Mouse (Mus musculus): ENCODE data around the gene Gkn3. TPM values are rescaled to one million over a fixed set of nuclear protein-coding genes. Genes with fewer than 3 reads are reported as not detected.
A peak's percentile ranks its signal among the peaks of the same experiment; 100 is the strongest.

Gkn3 gene
- polyA plus RNA-seq, 1 experiment from 2014 or later = not detected

DNA sequence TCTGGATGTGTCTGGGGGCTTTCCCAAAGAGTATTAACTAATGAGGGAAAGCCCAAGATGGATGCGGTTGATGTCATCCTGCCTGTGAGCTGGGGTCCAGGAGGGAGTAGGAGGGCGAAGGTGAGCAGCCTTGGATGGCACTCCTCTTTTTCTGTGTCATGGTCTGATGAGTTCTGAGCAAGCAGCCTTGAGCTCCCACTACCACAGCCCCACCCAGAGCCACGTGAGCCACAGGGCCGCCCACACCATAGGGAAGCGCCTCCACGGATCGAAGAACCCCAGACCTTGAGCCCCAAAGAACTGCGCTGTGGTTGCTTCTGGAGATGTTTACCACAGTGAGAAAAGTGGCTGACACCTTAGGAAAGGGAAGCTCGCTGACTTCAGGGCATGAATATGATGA lies 6.0 kb upstream of the Gkn3 start:
- no peak overlapping the region for H3K4me2 ChIP-seq
- no peak overlapping the region for H3K4me3 ChIP-seq
- peaks cover 7% of the 10 kb centered on the region for H3K4me1 ChIP-seq
- H3K27me3 ChIP-seq = no peaks in the 10 kb centered on the region
- H3K9me3 ChIP-seq (replicated peaks) = no peaks in the 10 kb centered on the region
- no peak overlapping the region for H3K27ac ChIP-seq
- no peaks in the 10 kb centered on the region for H3K36me3 ChIP-seq (ENCODE audit: poor library complexity, severe bottlenecking)
- 94% methylated on average over 9 of the region's 9 CpGs for WGBS
- H3K9ac ChIP-seq = no peak overlapping the region
- no peak for ATAC-seq

DNA sequence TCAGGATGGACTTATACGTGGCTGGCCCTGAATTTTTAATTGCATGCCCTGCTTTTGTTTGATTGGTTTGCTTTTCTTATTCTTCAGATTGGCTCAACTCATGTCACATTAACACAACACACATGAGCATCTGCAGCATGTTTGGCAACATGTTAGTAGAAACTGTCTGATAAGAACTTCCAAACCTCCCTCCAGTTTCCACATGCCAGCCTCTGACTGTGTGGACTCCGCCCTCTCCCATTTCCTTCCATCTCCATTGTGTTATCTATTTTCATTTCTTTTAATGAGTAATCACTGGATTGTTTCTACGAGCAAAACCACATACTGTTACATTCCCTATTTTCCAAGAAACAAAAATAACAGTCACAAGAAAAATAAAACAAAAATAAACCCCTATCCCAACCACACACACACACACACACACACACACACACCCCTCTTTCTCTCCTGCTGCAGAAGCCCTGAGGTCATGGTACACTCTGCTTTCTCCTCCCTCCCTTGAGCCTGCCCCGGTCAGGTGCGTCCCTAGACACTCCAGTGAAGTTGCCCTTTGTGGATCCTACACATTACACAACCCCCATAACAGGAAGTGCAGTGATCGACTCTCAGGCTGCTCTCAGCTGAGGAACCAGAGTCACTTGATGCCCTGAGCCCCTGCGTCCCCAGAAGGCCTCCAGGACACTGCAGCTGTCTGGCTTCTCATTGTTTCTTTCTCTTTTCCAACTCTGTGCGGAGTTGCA lies 4.9 kb upstream of the Gkn3 start:
- Histone ChIP-seq H3K27ac (no peak overlapping the region), H3K27me3 (no peaks in the 10 kb centered on the region), H3K36me3 (ENCODE audit: poor library complexity, severe bottlenecking) (no peaks in the 10 kb centered on the region), H3K4me3 (no peak overlapping the region), H3K9ac (no peak overlapping the region), H3K4me1 (peaks cover 7% of the 10 kb centered on the region), H3K4me2 (no peak overlapping the region), H3K9me3 (replicated peaks) (no peaks in the 10 kb centered on the region)
- ATAC-seq = no peak
- 70% methylated on average over 8 of the region's 8 CpGs for WGBS

DNA sequence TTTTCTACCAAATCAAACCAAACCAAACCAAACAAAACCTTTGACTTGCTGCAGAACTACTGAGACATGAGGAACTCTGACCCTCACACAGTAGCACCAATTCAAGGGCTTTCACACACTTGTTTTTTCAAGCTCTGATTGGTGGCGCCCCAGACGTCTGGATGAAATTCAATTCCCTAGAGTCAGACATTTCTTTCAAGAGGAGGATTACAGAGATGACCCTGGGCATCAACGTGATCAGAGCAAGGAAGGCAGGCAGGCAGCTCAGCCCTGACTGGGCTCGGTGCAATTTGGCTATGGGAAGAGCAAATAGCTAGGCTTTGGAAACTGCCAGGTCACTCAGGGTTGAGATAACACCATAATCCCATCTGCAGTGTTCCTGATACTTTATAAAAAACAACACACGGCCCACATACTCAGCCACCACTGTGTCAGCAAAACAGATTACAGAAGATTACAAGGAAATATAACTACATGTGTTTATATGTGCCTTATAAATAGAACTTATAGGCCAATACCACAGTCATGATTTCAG lies 787 bp upstream of the Gkn3 start:
- Histone ChIP-seq H3K9ac (no peak overlapping the region), H3K27me3 (peaks cover 11% of the 10 kb centered on the region; the same call in 1 of the 2 replicates), H3K27ac (no peak overlapping the region), H3K4me3 (no peak overlapping the region), H3K4me2 (no peak overlapping the region), H3K36me3 (ENCODE audit: poor library complexity, severe bottlenecking) (no peaks in the 10 kb centered on the region), H3K9me3 (replicated peaks) (no peaks in the 10 kb centered on the region), H3K4me1 (peaks cover 7% of the 10 kb centered on the region)
- ATAC-seq = no peak
- WGBS = 42% methylated on average over 5 of the region's 5 CpGs

DNA sequence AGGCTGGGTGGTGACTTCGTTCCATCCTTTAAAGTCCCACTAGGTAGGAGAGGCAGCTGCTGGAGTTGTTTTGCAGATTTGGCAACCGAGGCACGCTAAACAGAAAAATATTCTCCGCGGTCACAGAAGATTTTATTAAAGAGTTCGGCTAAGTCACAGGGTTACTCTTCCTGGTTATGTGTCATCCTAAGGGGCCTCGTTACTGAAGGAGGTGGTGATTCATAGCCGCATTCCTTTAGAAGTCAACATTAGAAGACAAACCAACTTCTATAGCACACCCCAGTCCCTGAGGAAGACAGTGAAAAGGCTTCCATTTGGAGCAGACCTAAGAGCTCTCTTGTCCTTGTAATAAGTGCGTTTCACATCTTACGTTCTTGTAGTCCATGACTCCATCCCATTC lies 2.1 kb downstream of the Gkn3 start:
- no peak overlapping the region for H3K4me3 ChIP-seq
- no peaks in the 10 kb centered on the region for H3K9me3 ChIP-seq (replicated peaks)
- H3K4me1 ChIP-seq = peaks cover 4% of the 10 kb centered on the region; the same call in 1 of the 2 replicates
- H3K27ac ChIP-seq = no peak overlapping the region
- H3K9ac ChIP-seq = no peak overlapping the region
- H3K27me3 ChIP-seq = peaks cover 20% of the 10 kb centered on the region
- no peak overlapping the region for H3K4me2 ChIP-seq
- ATAC-seq = no peak
- no peaks in the 10 kb centered on the region for H3K36me3 ChIP-seq (ENCODE audit: poor library complexity, severe bottlenecking)
- whole genome bisulfite sequencing = 81% methylated on average over 10 of the region's 10 CpGs

DNA sequence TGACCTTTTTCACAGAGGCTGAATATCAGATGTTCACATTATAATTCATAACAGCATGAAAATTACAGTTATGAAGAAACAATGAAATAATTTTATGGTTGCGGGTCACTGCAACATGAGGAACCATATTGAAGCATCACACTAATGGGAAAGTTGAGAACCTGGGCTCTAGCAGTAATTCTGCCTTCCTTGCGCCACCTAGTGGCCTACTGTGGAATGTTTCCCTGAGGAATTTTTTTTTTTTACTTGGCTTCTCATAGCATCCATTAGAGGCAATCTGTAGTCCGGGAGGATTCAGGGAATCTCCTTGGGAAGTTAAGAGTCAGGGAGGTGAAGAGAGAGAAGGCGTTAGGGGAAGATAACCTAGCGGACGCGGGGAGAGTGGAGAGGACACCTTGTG lies 2.5 kb downstream of the Gkn3 start:
- Histone ChIP-seq H3K36me3 (ENCODE audit: poor library complexity, severe bottlenecking) (no peaks in the 10 kb centered on the region), H3K27ac (no peak overlapping the region), H3K27me3 (peaks cover 20% of the 10 kb centered on the region), H3K4me2 (no peak overlapping the region), H3K4me1 (peaks cover 4% of the 10 kb centered on the region; the same call in 1 of the 2 replicates), H3K9ac (no peak overlapping the region), H3K9me3 (replicated peaks) (no peaks in the 10 kb centered on the region), H3K4me3 (no peak overlapping the region)
- ATAC-seq = no peak
- WGBS = 10% methylated on average over 7 of the region's 7 CpGs

DNA sequence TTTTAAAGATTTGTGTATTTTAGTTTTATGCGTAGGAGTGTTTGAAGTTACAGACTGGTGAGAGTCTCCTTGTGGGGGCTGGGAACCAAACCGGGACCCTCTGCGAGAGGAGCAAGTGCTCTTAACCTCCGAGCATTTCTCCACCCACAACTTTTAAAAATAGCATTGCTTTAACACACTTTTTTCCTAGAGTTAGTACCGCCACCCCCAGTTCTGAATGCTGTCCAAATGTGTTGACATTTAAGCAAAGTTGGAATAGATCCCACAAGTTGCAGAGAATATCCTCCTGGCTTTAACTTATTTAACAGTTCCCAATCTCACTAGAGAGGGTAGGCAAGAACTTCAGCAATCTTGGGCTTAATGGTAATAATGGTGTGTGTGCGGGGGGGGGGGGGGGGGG lies 4.0 kb downstream of the Gkn3 start:
- Histone ChIP-seq H3K27ac (no peak overlapping the region), H3K9me3 (replicated peaks) (no peaks in the 10 kb centered on the region), H3K27me3 (peaks cover 20% of the 10 kb centered on the region), H3K36me3 (ENCODE audit: poor library complexity, severe bottlenecking) (no peaks in the 10 kb centered on the region), H3K4me3 (no peak overlapping the region), H3K9ac (no peak overlapping the region), H3K4me1 (peaks cover 4% of the 10 kb centered on the region; the same call in 1 of the 2 replicates), H3K4me2 (peak overlapping the region; percentile 59; the same call in 1 of the 2 replicates)
- no peak for ATAC-seq
- WGBS = 53% methylated on average over 6 of the region's 6 CpGs

DNA sequence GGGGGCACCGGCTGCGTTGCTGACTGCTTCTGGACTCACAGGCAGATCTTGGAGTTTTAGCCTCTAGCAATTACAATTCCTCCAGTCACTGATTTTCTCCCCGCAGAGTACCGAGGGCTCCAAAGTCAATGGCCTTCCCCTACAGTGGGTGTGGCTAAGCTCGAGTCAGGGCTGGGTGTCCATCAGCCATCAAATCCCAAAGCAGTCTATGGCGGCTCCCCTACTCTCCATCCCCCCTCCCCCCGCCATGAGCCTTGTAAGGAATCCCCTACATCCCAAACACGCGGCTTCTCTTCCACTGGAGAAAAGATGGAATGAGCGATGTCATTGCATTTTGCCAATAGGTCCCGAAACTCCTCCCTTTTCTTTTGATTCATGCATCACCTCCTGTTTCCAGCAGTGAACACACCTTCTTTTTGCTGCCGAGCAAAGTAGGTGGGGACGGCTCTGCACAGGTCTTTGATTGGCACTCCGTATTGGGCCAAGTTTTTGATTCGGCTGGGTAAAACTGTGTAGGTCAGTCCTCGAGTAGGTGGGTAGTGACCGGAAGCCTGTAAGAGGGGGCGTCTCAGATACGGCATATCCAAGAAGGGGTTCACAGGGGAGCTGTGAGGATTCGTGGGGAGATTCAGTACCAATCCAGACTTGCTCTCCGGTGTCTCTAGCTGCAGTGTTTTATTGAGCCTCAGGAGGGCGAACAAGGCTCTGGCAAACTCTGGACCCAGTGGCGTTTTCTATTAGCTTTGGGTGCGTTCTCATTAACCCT lies 4.6 kb downstream of the Gkn3 start:
- H3K4me2 ChIP-seq = peak overlapping the region; percentile 59
- peak overlapping the region; percentile 29 for H3K4me3 ChIP-seq
- peaks cover 4% of the 10 kb centered on the region; the same call in 1 of the 2 replicates for H3K4me1 ChIP-seq
- no peaks in the 10 kb centered on the region for H3K36me3 ChIP-seq (ENCODE audit: poor library complexity, severe bottlenecking)
- 5% methylated on average over 24 of the region's 24 CpGs for WGBS
- H3K27me3 ChIP-seq = peaks cover 20% of the 10 kb centered on the region
- peak overlapping the region; percentile 31; the same call in 1 of the 2 replicates for H3K9ac ChIP-seq
- H3K27ac ChIP-seq = no peak overlapping the region
- H3K9me3 ChIP-seq (replicated peaks) = no peaks in the 10 kb centered on the region
- peak; percentile 53; the same call in 1 of the 2 replicates for ATAC-seq

DNA sequence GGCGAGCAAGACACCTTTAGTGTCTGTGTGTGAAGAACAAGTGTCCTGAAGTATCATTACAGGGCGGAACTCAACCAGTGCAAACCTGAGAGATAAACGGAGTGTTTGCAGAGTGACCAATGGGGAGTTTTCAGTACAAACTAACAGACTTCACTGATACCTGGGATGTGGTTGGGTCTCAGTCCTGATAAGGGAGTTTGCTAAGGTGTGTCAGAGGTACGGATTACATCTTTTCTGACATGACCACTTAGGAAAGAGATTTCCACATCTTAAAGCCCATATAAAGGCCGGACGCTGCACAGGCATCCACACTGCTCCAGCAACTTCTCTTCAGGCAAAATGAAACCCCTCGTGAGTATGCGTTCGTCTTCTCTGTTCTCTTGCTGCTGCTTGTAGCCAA lies 15.7 kb downstream of the Gkn3 start, which contains the start of gene Gkn2:
Gene Gkn2, plus strand, starts transcription at position 301 of the 400 bp plus-strand sequence.
- Histone ChIP-seq H3K27me3 (no peaks in the 10 kb centered on the region), H3K27ac (no peak within 1 kb of the TSS), H3K4me1 (no peaks in the 10 kb centered on the region), H3K36me3 (ENCODE audit: poor library complexity, severe bottlenecking) (no peaks in the 10 kb centered on the region), H3K4me3 (no peak within 1 kb of the TSS), H3K9ac (no peak within 1 kb of the TSS), H3K4me2 (no peak within 1 kb of the TSS), H3K9me3 (replicated peaks) (no peaks in the 10 kb centered on the region; the same call in 1 of the 2 replicates)
- no peak for ATAC-seq
- WGBS = 89% methylated on average over 9 of the region's 9 CpGs

DNA sequence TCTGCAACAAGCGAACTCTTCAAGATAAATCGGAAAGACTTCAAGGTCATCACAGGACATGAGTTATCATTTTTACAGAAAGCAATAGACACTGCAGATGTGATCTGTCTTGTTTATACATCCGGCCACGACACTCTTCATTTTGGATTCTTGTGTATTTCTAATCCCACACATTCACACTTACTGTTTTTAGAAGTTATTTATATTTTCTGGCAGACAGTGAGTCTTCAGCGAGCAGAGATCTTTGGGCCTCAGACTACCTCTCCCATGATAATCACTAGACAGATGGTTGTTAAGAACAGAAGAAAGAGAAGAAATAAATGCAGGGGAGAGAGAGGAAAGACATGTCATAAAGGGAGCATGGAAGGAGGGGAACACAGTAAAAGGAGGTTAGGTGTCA lies 19.5 kb downstream of the Gkn3 start:
- WGBS = 93% methylated on average over 5 of the region's 5 CpGs
- no peaks in the 10 kb centered on the region for H3K36me3 ChIP-seq (ENCODE audit: poor library complexity, severe bottlenecking)
- no peak overlapping the region for H3K27ac ChIP-seq
- no peaks in the 10 kb centered on the region for H3K27me3 ChIP-seq
- H3K4me2 ChIP-seq = no peak overlapping the region
- H3K9me3 ChIP-seq (replicated peaks) = no peaks in the 10 kb centered on the region; the same call in 1 of the 2 replicates
- H3K4me3 ChIP-seq = no peak overlapping the region
- H3K9ac ChIP-seq = no peak overlapping the region
- no peak for ATAC-seq
- H3K4me1 ChIP-seq = no peaks in the 10 kb centered on the region

DNA sequence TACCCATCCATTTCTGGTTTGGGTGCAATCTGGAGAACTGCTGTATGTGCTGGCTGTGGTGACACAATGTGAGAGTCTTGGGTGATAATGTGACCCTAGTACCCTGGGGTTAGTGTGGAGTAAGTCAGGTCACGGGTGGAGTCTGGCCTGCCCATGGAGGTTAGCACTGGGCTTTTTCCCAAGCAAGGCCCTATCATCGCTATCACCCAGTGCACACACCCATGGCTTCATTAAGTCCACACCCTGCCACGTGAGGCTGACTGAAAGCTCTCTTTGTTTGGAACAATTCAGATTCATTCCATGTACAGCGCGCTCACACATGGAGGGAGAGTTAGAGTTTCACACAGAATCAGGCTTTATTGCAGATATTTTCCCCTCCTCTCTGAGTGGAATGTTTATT lies 34.3 kb downstream of the Gkn3 start:
- no peak for ATAC-seq
- 59% methylated on average over 5 of the region's 5 CpGs for WGBS
- Histone ChIP-seq H3K9me3 (replicated peaks) (no peaks in the 10 kb centered on the region), H3K4me3 (no peak overlapping the region), H3K27me3 (no peaks in the 10 kb centered on the region), H3K4me1 (peaks cover 12% of the 10 kb centered on the region), H3K4me2 (no peak overlapping the region), H3K27ac (no peak overlapping the region), H3K9ac (no peak overlapping the region), H3K36me3 (ENCODE audit: poor library complexity, severe bottlenecking) (no peaks in the 10 kb centered on the region)

DNA sequence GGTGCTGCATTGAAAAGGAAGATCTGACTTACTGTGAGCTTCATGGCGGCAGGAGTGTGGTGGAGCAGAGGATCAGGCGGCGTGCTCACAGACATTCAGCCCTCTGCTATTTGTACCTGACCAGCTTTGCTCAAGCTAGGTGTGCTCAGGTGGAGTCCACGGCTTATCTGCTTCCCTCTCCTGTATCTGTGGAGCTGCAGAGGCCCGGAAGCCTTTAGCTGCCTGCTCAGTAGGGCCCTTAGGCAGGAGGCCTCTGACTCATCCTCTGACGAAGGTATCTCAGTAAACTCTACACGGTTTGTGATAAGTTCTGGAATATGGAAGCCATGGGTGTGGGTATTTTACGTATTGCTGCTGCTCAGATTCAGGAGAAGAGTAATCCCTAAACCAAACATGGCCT lies 37.9 kb downstream of the Gkn3 start, which contains the start of gene Gkn1:
Gene Gkn1, minus strand, starts transcription at position 114 of the 400 bp plus-strand sequence.
- no peak for ATAC-seq
- H3K27ac ChIP-seq = no peak within 1 kb of the TSS
- H3K36me3 ChIP-seq (ENCODE audit: poor library complexity, severe bottlenecking) = no peaks in the 10 kb centered on the region
- H3K4me2 ChIP-seq = no peak within 1 kb of the TSS
- WGBS = 92% methylated on average over 8 of the region's 8 CpGs
- H3K9ac ChIP-seq = no peak within 1 kb of the TSS
- H3K9me3 ChIP-seq (replicated peaks) = no peaks in the 10 kb centered on the region
- no peaks in the 10 kb centered on the region for H3K27me3 ChIP-seq
- no peak within 1 kb of the TSS for H3K4me3 ChIP-seq
- peaks cover 9% of the 10 kb centered on the region for H3K4me1 ChIP-seq

DNA sequence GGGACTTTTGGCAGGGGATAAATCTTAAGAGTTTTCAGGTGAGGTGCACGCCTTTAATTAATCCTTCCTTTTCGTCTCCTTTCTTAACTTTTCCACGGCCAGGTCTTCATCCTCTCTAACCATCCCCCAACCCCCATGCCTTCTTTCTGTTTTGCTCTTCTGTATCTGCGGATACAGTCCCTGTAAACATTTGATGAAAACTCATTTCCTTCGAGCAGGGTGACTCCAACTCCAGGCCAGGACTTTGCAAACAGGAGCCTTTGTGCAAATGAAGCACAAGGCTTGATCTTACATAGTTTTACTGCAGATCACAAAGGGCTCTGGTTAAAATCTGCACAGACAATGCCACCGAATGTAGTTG lies 52.8 kb downstream of the Gkn3 start:
- Histone ChIP-seq H3K4me1 (peaks cover 24% of the 10 kb centered on the region), H3K27me3 (no peaks in the 10 kb centered on the region), H3K36me3 (ENCODE audit: poor library complexity, severe bottlenecking) (no peaks in the 10 kb centered on the region), H3K9me3 (replicated peaks) (no peaks in the 10 kb centered on the region), H3K4me3 (no peak overlapping the region), H3K4me2 (0 out of 2 replicates have a peak overlapping the region, but pooled peaks have one; percentile 74), H3K27ac (no peak overlapping the region), H3K9ac (no peak overlapping the region)
- 33% methylated on average over 6 of the region's 6 CpGs for WGBS
- peak; percentile 17; the same call in 1 of the 2 replicates for ATAC-seq
